Comparison of ENCODE assay signal across 31 mouse cellular contexts in the genomic region with DNA sequence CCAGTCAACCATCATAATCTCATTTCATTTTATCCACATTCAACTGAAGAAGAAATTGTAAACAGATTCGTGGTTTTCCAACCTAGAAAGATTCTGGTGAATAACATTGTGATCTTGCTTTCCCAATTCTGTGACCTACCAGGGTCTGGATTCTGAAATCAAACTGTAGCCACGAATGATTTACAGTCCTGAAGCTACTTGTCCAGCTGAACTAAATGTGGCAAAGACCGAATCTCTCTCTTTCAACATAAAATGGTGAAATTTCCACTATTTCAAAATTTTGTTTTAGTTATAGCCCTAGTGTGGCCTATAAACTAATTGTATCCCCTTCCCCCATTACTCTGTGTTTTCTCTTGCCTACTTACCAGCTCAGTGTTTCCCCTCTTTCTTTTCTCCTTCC. TPM values are rescaled to one million over a fixed set of nuclear protein-coding genes. Genes with fewer than 3 reads are reported as not detected.
DNase-seq lines count a peak whose midpoint lies in the region; ATAC-seq and TF ChIP-seq lines count a peak whose summit lies in the region.
"Had no signal": no experiment of that assay in that cellular context is flagged by ENCODE, and none has a peak within 500 bp of the region (broad histone marks: within the 10 kb centered on the region; RNA-seq: fewer than 3 reads in every experiment).

No protein-coding gene starts in this region.

- 73% methylated on average over 3 of the region's 3 CpGs for WGBS in liver, postnatal 0 days (ENCODE audit: insufficient replicate concordance)
- WGBS in liver, embryonic 12.5 days (ENCODE audit: insufficient replicate concordance): 68% methylated on average over 3 of the region's 3 CpGs
- WGBS in intestine, embryonic 16.5 days: 81% methylated on average over 3 of the region's 3 CpGs
- WGBS in forebrain, postnatal 0 days: 80% methylated on average over 3 of the region's 3 CpGs

- 0 out of 2 replicates have a peak, but pooled peaks cover 5% of the 10 kb centered on the region for H3K4me1 ChIP-seq in liver, postnatal 0 days (ENCODE audit: insufficient read depth)
- peaks cover 11% of the 10 kb centered on the region for H3K4me1 ChIP-seq in liver, embryonic 12.5 days
- no peaks in the 10 kb centered on the region for H3K4me1 ChIP-seq in intestine, embryonic 16.5 days (ENCODE audit: control insufficient read depth, insufficient read depth, low read length)
- no peaks in the 10 kb centered on the region for H3K4me1 ChIP-seq in forebrain, postnatal 0 days (ENCODE audit: insufficient read depth)
- H3K4me1 ChIP-seq: forebrain, embryonic 10.5 days; forebrain, embryonic 13.5 days; heart, embryonic 10.5 days had no signal

- no peak overlapping the region for H3K27ac ChIP-seq in liver, postnatal 0 days (ENCODE audit: low read depth)
- H3K27ac ChIP-seq in liver, embryonic 12.5 days: no peak overlapping the region
- H3K27ac ChIP-seq in intestine, embryonic 16.5 days (ENCODE audit: low read length): no peak overlapping the region
- H3K27ac ChIP-seq in forebrain, postnatal 0 days (ENCODE audit: low read depth, low read length): no peak overlapping the region
- H3K27ac ChIP-seq: forebrain, embryonic 10.5 days; forebrain, embryonic 13.5 days; gastrocnemius, adult 2 months; heart, adult 2 months; heart, embryonic 10.5 days; heart, embryonic 13.5 days; hindbrain, embryonic 14.5 days; hindbrain, postnatal 0 days had no signal

- TF ChIP-seq EP300 in liver, postnatal 0 days (IDR thresholded peaks at IDR 0.05; ENCODE audit: low read depth): no peak

- no peaks in the 10 kb centered on the region for H3K27me3 ChIP-seq in liver, postnatal 0 days (ENCODE audit: insufficient read depth, low read length)
- H3K27me3 ChIP-seq in liver, embryonic 12.5 days (replicated peaks): no peaks in the 10 kb centered on the region
- no peaks in the 10 kb centered on the region for H3K27me3 ChIP-seq in intestine, embryonic 16.5 days (replicated peaks; ENCODE audit: control insufficient read depth, insufficient read depth, low read length)
- H3K27me3 ChIP-seq in forebrain, postnatal 0 days (ENCODE audit: insufficient read depth, low read length): no peaks in the 10 kb centered on the region
- H3K27me3 ChIP-seq: forebrain, embryonic 13.5 days; heart, embryonic 13.5 days had no signal

- no peaks in the 10 kb centered on the region for H3K36me3 ChIP-seq in liver, postnatal 0 days (replicated peaks; ENCODE audit: insufficient read depth, low read length)
- H3K36me3 ChIP-seq in liver, embryonic 12.5 days: no peaks in the 10 kb centered on the region
- H3K36me3 ChIP-seq in intestine, embryonic 16.5 days (ENCODE audit: control insufficient read depth, insufficient read depth, low read length): no peaks in the 10 kb centered on the region
- H3K36me3 ChIP-seq in forebrain, postnatal 0 days (ENCODE audit: insufficient read depth): no peaks in the 10 kb centered on the region
- H3K36me3 ChIP-seq: forebrain, embryonic 10.5 days; heart, embryonic 10.5 days; heart, embryonic 13.5 days had no signal

- peak; percentile 27; the same call in 1 of the 2 replicates for ATAC-seq in liver, postnatal 0 days
- ATAC-seq in liver, embryonic 12.5 days: no peak
- peak; percentile 47 for ATAC-seq in megakaryocyte progenitor cell, adult 5-6 weeks (replicated peaks; ENCODE audit: poor library complexity)
- no peak for ATAC-seq in intestine, embryonic 16.5 days
- ATAC-seq in forebrain, postnatal 0 days: no peak
- ATAC-seq: CD4-positive, CD25-positive, alpha-beta regulatory T cell, adult 4 months; forebrain, embryonic 13.5 days; forebrain, embryonic 16.5 days; hindbrain, postnatal 0 days; inflammation-experienced regulatory T-cells, adult 6 months; intestine, postnatal 0 days had no signal

- no peak overlapping the region for H3K4me2 ChIP-seq in liver, postnatal 0 days (ENCODE audit: low read depth, low read length)
- no peak overlapping the region for H3K4me2 ChIP-seq in liver, embryonic 12.5 days
- H3K4me2 ChIP-seq in intestine, embryonic 16.5 days (ENCODE audit: low read depth, low read length): no peak overlapping the region
- H3K4me2 ChIP-seq in forebrain, postnatal 0 days (ENCODE audit: low read depth): no peak overlapping the region
- H3K4me2 ChIP-seq: forebrain, embryonic 13.5 days; heart, embryonic 13.5 days; hindbrain, embryonic 14.5 days had no signal

- H3K9ac ChIP-seq in liver, postnatal 0 days (replicated peaks): no peak overlapping the region
- H3K9ac ChIP-seq in liver, embryonic 12.5 days: no peak overlapping the region
- no peak overlapping the region for H3K9ac ChIP-seq in intestine, embryonic 16.5 days (ENCODE audit: low read depth, low read length)
- H3K9ac ChIP-seq in forebrain, postnatal 0 days: no peak overlapping the region
- H3K9ac ChIP-seq: forebrain, embryonic 13.5 days; heart, embryonic 13.5 days; hindbrain, embryonic 14.5 days had no signal

- DNase-seq in liver, postnatal 0 days: no peak
- DNase-seq in adipocyte (ENCODE audit: low spot score): peak; percentile 86
- DNase-seq in forebrain, postnatal 0 days: no peak
- DNase-seq: cerebellum, adult 11-12 months; cerebellum, adult 8-10 months; cerebellum, postnatal 10 days; cerebellum, postnatal 36 days; embryo, embryonic 11 days; gastrocnemius, adult 2 months; gastrocnemius, postnatal 25 days; heart, adult 2 months; heart, postnatal 14 days; heart, postnatal 4 days had no signal

- H3K4me3 ChIP-seq in liver, postnatal 0 days (ENCODE audit: low read depth, low read length): no peak overlapping the region
- H3K4me3 ChIP-seq in liver, embryonic 12.5 days: no peak overlapping the region
- no peak overlapping the region for H3K4me3 ChIP-seq in intestine, embryonic 16.5 days (ENCODE audit: low read length)
- no peak overlapping the region for H3K4me3 ChIP-seq in forebrain, postnatal 0 days (ENCODE audit: low read depth, low read length)
- H3K4me3 ChIP-seq: forebrain, embryonic 10.5 days; forebrain, embryonic 13.5 days; gastrocnemius, adult 2 months; heart, adult 2 months; heart, embryonic 10.5 days; heart, embryonic 13.5 days had no signal

- TF ChIP-seq CTCF in liver, postnatal 0 days (IDR thresholded peaks at IDR 0.05; ENCODE audit: low read depth): no peak
- TF ChIP-seq CTCF in forebrain, postnatal 0 days (IDR thresholded peaks at IDR 0.05; ENCODE audit: low read depth): no peak

- H3K9me3 ChIP-seq in liver, postnatal 0 days (ENCODE audit: low read length): no peaks in the 10 kb centered on the region
- H3K9me3 ChIP-seq in liver, embryonic 12.5 days (replicated peaks): no peaks in the 10 kb centered on the region
- H3K9me3 ChIP-seq in intestine, embryonic 16.5 days (ENCODE audit: control insufficient read depth, low read length): no peaks in the 10 kb centered on the region
- no peaks in the 10 kb centered on the region for H3K9me3 ChIP-seq in forebrain, postnatal 0 days (ENCODE audit: low read length)
- H3K9me3 ChIP-seq: forebrain, embryonic 10.5 days; forebrain, embryonic 13.5 days; heart, embryonic 10.5 days; heart, embryonic 13.5 days had no signal

RNA-seq across cellular contexts. Expression of gene Zfp949, which starts 18.2 kb away (rescaled TPM):
- polyA plus RNA-seq in liver, postnatal 0 days (2015; fragmentation: Nextera tagmentation; extraction: Ambion mirVana): 4.5 and 4.6 TPM in 2 replicates
- 5.9 and 6.2 TPM in 2 replicates for polyA plus RNA-seq in liver, embryonic 12.5 days (2016; fragmentation: Nextera tagmentation; extraction: Ambion mirVana)
- total RNA-seq in megakaryocyte progenitor cell, adult 5-6 weeks (2015): 8.8 and 11.2 TPM in 2 replicates
- 10.2 and 10.4 TPM in 2 replicates for total RNA-seq in megakaryocyte progenitor cell, adult 5-6 weeks (2017)
- polyA plus RNA-seq in intestine, embryonic 16.5 days (2015; fragmentation: Nextera tagmentation; extraction: Ambion mirVana): 7.4 and 7.5 TPM in 2 replicates
- total RNA-seq in forebrain, postnatal 0 days (2014; rRNA removed): 18.6 and 25.0 TPM in 2 replicates
- 9.0 and 13.5 TPM in 2 replicates for polyA plus RNA-seq in forebrain, postnatal 0 days (2015; fragmentation: Nextera tagmentation; extraction: Ambion mirVana)

RNA-seq across cellular contexts. Expression of gene Syncrip, which starts 47.2 kb away (rescaled TPM):
- 25.6 and 27.3 TPM in 2 replicates for polyA plus RNA-seq in liver, postnatal 0 days (2015; fragmentation: Nextera tagmentation; extraction: Ambion mirVana)
- 77.0 and 79.0 TPM in 2 replicates for polyA plus RNA-seq in liver, embryonic 12.5 days (2016; fragmentation: Nextera tagmentation; extraction: Ambion mirVana)
- total RNA-seq in megakaryocyte progenitor cell, adult 5-6 weeks (2015): 250 and 274 TPM in 2 replicates
- total RNA-seq in megakaryocyte progenitor cell, adult 5-6 weeks (2017): 254 and 290 TPM in 2 replicates
- 60.2 and 72.3 TPM in 2 replicates for polyA plus RNA-seq in intestine, embryonic 16.5 days (2015; fragmentation: Nextera tagmentation; extraction: Ambion mirVana)
- 138 and 149 TPM in 2 replicates for total RNA-seq in forebrain, postnatal 0 days (2014; rRNA removed)
- polyA plus RNA-seq in forebrain, postnatal 0 days (2015; fragmentation: Nextera tagmentation; extraction: Ambion mirVana): 82.5 and 86.4 TPM in 2 replicates

RNA-seq across cellular contexts. Expression of gene Trim43a, which starts 51.1 kb away (rescaled TPM):
- 0.05 TPM in 1 of 2 replicates, not detected in the other for polyA plus RNA-seq in liver, postnatal 0 days (2015; fragmentation: Nextera tagmentation; extraction: Ambion mirVana)
- not detected in 2 replicates for polyA plus RNA-seq in liver, embryonic 12.5 days (2016; fragmentation: Nextera tagmentation; extraction: Ambion mirVana)
- 0.15 TPM in 1 of 2 replicates, not detected in the other for total RNA-seq in megakaryocyte progenitor cell, adult 5-6 weeks (2015)
- total RNA-seq in megakaryocyte progenitor cell, adult 5-6 weeks (2017): not detected in 2 replicates
- polyA plus RNA-seq in intestine, embryonic 16.5 days (2015; fragmentation: Nextera tagmentation; extraction: Ambion mirVana): 0.13 TPM in 1 of 2 replicates, not detected in the other
- total RNA-seq in forebrain, postnatal 0 days (2014; rRNA removed): 0.08 TPM in 1 of 2 replicates, not detected in the other
- polyA plus RNA-seq in forebrain, postnatal 0 days (2015; fragmentation: Nextera tagmentation; extraction: Ambion mirVana): 0.13 TPM in 1 of 2 replicates, not detected in the other
- total RNA-seq: gastrocnemius, postnatal 25 days; heart, postnatal 4 days; hindbrain, postnatal 0 days; MEL had no signal
- polyA plus RNA-seq: CD4-positive, CD25-positive, alpha-beta regulatory T cell, adult 4 months; embryonic facial prominence, embryonic 11.5 days; embryonic facial prominence, embryonic 14.5 days; forebrain, embryonic 10.5 days; gonadal fat pad, adult 2 months; heart, adult 2 months; hindbrain, embryonic 11.5 days; hindbrain, embryonic 14.5 days; inflammation-experienced regulatory T-cells, adult 6 months; intestine, postnatal 0 days had no signal

Comparison
In these comparisons a context has a peak if more than half of its experiments do, and no peak if none do; other contexts are left out.
1. ATAC-seq: peak in liver, postnatal 0 days (single experiment) and megakaryocyte progenitor cell, adult 5-6 weeks (single experiment); none in liver, embryonic 12.5 days (single experiment), intestine, embryonic 16.5 days (single experiment) and forebrain, postnatal 0 days (single experiment).